Mouse (Mus musculus) frontal cortex, postnatal 25 days (tissue): ENCODE measurements around the gene Frmpd1.
A peak's percentile ranks its signal among the peaks of the same experiment; 100 is the strongest.

Experiments used
- DNase-seq, 2 experiments: peaks; one replicate each; pipeline ENCODE4 v3.0.0; 2022; ENCODE audit warnings: low spot score in 2 of 2

The Frmpd1 gene

DNA sequence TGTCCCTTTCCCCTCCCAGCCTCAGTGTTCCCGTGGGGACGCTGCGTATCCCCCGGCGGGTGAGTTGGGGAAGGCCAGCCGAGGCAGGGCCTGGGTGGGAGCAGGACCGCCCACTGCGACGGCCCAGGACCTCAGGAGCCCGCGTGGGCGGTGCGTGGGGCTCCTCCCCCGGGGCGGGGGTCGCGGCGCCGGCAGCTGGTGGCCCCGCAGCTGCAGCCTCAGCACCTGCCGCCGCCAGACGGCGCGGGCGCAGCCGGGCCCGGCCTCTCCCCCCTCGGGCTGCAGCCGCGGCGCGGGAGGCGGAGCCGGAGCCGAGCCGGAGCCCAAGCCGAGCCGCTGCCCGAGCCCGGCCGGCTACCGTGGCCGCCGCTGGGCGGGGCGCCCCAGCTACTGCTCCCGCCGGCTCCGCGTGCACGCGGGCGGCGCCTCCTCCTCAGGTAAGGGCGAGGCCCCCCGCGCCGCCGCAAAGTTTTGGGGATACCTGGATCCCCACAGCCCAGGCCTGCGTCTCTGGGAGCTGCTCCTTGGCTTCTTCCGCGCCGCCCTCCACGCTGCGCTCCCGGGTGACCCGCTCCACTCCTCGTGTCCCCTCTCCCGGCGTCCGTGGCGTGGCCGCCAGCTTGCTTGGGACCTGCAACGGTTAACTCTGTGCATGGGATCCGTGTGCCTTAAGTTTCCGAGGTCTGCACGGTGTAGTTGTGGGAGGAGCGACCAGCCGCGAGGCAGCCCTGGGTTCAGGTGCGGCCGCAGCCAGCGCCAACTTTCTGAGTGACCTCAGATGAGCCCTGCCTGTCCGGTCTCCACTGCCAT is at the start of gene Frmpd1:
Gene Frmpd1, plus strand, starts transcription at position 355 of the 810 bp plus-strand sequence.
- peak; percentile 20 to 21 for DNase-seq

DNA sequence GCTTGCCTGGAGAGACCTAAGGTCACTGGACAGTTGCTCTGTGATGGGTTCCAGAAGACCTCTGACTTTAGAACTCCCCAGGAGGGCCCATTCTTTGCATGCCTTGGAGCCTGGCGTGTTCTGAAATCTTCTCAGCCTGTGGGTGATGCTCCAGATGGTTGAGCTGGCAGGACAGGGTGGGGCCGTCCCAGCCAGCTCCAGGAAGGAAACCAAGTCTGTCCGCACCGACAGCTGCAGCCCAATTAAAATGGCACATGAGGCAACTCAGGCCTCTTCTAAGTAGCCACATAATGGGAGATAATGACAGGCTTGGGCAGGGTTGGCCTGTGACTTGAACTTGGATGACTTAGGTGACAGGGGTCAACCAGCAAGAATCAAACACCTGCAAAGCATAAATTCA is 47.0 kb upstream of the Frmpd1 start:
- no peak for DNase-seq

DNA sequence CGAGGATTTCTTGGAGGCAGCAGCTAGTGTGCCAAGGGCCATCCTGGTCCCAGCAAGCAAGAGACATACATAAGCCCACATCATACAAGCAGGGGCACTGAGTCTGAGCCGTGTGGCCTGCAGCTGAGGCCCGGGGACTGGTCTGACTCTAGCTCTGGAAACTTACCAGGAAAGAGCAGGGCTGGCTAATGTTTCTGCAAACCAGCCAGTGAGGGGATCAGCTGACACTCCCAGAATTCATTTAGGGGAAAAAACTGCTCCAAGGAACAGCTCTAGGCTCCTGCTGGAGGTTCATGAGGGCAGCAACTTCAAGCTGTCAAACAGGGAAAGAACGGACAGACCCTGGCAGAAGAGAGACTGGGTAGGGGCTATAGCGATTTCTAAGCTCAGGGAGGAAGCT is 42.8 kb upstream of the Frmpd1 start:
- no peak for DNase-seq

DNA sequence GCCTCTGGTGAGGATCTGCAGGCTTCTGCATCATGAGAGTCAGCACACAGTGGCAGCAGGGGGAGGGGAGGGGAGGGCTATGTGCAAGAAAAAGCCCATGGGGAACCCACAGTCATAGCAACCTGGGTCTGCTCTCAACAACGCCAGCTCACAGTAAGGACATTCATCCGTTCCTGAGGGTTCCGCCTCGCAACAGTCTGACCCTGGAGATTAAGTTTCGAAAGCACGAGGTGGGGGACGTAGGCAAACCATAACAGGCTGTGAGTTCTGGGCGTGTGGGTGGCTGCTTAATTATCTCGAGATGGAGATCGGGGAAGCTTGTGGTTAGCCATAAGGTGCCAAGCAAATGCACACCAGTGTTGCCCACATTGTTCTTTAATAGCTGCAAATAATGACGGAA is 42.3 kb upstream of the Frmpd1 start:
- DNase-seq, result no peak

DNA sequence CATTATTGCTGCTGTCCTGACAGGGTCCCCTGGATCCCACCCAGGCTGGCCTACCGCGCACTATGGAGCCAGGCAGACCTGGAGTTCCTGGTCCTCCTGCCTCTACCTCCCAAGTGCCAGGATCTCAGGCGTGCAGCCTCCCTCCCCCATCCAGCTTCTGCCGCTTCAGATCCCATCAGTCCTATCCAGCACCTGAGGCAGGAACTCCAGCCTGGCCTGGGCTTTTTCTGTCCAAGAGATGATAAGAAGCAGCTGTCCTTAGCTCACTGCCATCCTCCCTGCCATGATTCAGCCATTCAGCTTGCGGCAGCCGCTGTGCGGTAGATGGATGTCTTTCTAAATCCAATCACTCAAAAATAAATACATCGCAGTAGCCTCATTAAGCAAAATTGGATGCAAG is 41.7 kb upstream of the Frmpd1 start:
- DNase-seq, result no peak

DNA sequence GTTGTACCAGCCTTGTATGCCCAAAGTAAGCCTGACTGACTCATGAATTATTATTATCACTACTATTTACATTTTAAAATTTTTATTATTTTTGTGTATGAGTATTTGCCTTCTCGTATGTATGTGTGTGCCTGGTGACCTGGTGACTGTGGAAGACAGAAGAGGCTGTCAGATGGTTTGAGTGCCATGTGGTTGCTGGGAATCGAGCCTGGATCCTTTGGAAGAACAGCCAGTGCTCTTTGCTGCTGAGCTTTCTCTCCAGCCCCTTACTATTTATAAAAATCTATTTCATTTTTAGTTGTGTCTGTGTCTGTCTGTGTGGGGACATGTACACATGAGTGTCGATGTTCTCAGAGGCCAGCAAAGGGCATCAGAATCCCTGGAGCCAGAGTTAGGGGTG is 28.2 kb upstream of the Frmpd1 start:
- no peak for DNase-seq

DNA sequence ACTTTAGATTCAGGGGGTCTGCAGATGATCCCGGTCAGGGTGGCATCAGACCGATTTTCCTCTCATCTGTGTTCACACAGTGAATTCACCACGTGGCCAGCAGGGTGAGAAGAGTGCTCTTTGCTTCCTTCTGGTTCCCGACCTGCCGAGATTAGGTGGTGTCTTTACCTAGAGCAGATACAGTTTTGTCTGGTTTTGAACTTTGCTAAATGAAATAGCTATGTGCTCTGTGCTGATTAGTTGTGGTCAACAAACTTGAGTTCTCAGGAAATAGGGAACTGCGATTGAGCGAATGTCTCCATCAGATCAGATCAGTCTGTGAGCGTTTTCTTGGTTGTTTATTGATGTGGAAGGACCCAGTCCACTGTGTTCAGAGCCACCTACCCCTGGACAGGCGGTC is 26.1 kb upstream of the Frmpd1 start:
- DNase-seq, result no peak

DNA sequence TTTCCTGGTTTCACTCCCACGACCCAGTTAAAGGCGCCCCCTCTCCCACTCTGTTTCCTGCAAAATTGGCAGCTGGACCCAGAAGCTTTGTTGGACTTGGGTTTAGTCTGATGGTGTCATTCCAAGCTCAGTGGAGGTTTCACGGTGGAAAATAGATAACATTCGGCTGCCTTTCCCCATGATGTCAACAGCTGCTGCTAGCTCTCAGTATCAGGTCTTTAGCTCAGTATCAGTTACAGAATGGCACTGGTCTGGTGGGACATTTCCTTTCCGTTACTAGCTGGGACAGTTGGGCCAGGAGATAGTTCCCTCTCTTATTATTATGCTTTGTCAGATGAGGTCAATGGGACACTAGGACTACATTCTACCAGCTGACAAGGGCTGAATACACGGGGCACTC is 23.9 kb upstream of the Frmpd1 start:
- no peak for DNase-seq

DNA sequence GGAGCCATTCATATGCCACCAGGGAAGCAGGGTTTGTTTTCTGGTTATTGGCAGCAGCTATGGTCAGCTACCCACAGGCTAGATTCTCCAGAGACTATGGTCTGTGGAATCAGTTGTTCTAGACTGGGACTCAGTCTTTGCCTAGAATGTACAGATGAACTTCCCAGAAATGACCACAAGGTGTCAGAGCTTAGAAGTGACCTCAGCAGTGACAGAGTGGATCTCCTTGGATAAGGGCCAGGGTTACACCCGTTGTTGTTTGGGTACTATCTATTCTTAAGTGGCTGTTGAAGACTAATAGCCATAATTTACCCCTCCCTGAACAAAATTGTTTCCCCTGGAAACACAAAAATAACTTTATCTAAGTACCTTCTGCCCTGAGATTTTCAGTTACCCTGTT is 21.0 kb upstream of the Frmpd1 start:
- no peak for DNase-seq

DNA sequence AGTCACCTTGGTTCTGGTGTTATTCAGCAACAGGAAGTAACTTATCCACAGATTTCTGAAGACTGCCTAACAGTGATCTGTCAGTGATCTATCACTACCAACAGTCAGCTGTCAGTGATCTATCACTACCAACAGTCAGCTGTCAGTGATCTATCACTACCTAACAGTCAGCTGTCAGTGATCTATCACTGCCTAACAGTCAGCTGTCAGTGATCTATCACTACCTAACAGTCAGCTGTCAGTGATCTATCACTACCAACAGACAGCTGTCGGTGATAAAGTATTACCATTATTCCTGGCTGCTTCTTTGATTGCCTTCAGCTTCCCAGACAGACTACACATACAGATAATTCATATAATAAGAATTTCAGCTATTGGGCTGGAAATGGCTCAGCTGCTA is 19.2 kb upstream of the Frmpd1 start:
- no peak for DNase-seq

DNA sequence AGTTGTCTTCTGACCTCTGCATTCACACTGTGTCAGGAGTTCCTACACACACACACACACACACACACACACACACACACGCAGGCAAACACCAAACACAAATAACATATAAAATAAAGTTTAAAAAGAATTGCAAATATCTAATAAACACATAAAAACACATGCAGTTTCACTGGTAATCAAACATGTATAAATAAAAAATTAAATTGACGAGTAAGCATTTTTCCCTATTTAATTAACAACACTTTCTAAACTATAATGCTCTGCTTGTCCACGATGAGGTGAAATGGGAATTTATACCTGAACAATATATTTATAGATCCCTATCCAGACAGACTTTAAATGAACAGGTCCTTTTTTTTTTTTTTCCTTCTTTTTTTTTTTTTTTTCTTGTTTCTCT is 18.7 kb upstream of the Frmpd1 start:
- DNase-seq, result no peak

DNA sequence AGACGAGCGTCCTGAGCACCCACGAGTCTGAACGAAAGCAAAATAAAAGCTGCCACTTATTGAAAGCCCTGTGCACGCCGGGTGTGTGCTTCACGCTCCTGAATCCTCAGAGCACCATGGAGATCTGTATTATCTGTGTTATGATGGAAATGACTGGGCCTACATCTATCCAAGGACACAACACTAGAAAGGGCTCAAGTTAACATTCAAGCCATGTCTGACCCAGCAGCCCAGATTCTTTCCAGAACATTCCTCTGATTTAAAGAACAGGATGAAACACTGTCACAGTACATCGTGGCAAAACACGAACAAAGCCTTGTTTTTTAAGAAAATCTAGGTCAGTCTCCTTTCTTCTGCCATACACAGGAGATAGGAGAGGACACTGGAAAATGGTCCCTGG is 13.3 kb upstream of the Frmpd1 start:
- DNase-seq, result no peak

DNA sequence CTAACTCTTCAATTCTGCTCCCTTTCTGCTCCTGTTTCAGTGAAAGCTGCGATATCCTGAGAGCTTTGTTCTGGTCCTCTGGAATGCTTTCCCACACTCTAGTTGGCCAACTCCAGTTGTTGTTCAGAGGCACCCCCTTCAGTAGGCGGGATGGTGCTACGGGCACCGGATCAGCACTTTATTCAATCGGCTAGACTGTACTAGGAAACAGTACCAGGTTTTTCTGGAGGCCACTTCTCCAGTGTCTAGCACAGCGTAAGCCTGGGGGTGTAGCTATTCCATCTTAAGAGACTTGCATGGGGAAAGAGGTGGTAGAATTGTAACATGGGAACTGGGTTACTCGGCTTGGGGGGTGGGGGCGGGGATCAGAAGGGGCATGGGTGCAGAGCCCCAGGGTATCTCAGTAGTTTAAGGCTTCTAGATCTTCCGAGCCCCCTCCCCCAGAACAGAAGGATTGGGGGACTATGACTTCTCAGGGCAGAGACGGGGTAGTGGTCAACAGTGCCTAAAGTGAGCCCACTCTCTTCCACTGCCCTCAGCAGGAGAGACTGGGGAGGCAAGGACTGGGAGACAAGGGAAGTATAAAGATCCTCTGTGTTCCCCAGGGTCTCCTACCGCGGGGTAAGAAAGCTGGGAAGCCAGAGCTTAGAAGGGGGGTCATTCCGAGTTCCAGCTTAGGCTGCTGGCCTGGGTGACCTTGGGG is 706 bp upstream of the Frmpd1 start:
- DNase-seq, result no peak

DNA sequence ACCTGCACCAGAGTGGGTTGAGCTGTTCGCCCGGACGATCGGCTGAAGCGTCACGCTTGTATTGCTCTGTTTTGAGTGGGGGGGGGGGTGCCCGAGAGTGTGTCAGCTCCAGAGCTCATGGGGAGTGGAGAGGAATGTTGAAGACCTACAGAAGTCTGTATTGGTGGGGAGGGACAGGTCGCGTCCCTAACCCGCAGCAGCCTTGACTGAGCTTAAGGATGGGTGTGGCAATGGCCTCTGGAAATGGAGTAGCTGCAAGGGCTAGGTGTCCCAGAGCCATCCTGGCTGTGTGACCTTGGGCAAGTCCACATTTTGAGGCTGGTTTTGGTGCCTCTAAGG is 625 bp downstream of the Frmpd1 start:
- no peak for DNase-seq

DNA sequence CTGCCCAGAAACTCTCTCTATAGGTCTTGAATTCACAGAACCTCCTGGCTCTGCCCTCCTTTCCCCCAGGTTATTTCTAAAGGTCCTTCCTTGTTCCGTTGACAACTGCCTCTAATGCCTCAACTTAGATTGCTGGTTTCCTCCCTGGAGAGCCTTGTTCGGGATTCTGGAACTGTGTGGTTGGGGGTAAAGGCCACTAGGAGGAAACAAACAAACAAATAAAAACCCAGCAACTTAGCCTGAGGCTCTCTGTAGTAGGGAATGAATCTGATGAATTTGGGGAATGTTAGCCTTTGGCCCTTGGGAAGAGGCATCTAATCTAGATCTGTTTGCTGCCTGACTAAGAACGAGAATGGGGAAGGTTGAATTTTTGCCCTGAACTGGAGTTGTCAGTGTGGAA is 13.6 kb downstream of the Frmpd1 start:
- no peak for DNase-seq

DNA sequence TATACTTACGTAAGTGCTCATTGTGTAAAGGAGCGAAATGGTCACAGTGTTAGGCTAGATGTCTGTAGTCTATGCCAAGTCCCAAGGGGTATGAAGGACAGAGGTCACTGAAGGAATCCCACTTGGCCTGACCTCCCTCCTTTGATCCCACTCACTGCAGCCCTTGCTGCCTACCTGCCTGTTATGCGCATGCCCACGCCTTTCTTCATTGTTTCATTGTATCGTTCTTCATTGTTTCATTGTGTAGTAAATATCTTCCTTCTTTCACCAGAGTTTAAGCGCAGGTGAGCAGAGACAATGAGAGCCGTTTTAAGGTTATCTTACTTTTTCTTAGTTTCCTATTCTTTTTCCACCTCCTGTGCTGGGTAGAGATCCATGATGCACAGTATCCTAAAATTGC is 18.6 kb downstream of the Frmpd1 start:
- no peak for DNase-seq

DNA sequence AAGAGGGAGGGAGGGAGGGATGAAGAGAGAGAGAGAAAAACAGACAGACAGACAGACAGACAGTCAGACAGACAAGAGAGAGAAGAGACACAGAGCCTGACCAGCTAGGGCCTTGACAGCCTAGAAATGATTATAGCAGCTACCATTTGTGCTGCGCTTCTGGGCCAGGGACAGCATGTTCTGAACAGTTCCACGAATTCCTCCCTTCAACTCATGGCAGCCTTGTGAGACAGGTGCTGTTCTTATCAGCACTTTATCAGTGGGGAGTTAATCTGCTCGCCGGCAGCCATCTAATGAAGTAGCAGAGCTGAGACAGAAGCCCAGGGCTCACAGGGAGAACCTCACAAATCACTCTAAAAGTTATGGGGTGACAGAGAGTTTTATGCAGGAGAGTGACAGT is 22.8 kb downstream of the Frmpd1 start:
- DNase-seq, result no peak

DNA sequence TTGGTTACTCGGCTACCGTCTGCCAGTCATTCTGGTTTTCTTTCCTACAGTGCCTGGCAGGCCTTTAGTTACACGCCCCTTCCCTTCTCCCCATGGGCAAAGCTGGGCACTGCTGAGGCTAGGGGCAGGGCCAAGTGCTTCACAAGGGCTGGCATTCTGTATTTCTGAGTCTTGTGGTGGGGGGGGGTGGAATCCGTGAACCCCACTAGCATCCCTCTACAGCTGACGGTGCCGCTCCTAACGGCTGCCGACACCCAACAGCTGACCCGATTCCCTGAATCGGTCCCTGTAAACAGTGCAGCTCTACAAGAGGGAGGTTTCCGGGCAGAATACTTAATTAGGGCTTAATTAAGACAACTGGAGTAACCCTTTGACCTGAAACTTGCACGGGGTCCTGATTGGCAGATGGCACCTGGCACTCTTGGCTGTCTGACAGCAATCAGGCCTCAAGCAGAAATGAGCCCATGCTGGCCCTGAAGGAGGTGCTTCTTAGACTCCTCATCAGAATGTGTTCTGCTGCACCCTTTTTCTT is 24.2 kb downstream of the Frmpd1 start:
- no peak for DNase-seq

DNA sequence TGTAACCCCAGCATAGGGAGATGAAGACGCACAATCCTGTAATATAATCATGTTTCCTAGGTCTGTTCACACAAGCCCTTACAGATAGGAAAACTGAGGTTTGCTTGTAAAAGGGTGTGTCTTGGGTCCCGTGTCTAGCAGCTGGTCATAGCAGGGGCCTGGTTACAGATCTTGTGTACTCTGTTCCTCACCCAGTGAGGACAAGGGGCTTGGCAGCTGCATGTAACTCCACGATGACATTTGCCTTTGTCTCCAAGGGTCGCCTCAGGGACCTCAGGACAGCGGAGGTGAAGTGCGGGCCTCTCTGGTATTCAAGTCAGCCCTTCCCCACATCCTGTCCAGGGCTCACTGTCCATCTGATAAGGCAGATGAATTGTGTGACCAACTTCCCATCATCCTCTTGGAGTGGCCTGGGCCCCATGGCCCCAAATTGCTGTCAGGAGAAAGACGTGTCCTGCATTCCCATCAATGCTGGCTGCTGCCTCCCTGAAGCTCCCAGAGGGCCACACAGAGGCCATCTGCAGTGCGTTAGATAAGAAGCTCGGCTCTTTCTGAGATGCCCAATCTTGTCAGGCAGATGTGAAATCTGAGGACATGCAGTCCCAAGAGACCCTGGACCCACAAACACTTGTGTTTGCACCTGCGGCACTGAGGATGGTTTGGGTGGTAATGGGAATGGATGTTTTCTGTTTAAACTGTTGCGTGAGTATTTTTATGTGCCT is 27.8 kb downstream of the Frmpd1 start:
- no peak for DNase-seq

DNA sequence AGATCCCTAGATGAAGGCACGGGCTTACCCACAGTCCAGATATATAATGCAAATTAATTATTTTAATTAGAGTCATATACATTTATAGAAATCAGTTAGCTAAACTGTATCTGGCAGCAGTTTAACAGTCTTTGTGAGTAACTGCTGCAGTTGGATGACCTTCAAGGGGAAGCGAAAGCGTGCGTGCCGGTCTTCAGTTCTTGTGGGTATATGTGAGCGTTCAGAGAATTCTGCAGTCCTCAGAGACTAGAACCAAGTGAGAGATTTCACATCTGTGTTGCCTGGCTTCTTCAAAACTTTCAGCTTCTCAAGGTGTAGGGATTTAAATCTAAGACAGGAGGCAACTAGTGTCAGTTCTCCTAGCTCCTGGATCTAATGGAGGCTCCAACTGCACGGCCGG is 35.3 kb downstream of the Frmpd1 start:
- no peak for DNase-seq

DNA sequence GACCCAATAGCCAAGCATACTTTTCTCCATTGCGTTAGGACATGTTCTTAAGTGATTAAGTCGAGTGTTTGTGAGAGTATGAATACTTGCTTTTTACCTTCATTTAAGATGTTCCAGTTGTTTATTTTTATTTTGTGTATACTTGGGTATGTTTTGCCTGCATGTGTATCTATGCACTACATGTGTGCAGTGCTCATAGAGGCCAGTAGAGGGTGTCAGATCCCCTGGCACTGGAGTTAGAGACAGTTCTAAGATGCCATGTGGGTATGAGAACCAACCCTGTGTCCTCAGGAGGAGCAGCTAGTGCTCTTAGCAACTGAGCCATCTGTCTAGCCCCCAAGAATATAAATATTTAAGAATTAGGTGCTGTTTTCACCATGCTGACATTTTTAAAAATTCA is 37.7 kb downstream of the Frmpd1 start:
- DNase-seq, result no peak

DNA sequence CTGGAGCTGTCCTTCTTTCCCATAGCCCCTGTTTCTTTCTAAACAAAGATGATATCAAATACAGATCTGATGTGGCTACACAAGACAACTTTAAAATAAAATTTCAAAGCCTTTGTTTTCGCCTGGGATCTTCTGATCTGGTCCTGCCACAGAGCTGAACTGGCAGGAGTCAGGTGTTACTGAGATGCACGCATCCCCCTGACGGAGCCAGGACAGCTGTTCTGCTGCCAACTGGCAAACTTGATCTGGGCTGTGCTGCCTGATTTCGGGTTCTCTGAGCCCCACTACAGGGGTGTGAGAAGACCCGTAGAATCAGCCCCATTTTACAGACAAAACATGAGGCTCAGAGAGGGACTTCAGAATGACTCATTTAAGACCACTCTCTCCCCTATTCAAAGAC is 45.6 kb downstream of the Frmpd1 start:
- no peak for DNase-seq

DNA sequence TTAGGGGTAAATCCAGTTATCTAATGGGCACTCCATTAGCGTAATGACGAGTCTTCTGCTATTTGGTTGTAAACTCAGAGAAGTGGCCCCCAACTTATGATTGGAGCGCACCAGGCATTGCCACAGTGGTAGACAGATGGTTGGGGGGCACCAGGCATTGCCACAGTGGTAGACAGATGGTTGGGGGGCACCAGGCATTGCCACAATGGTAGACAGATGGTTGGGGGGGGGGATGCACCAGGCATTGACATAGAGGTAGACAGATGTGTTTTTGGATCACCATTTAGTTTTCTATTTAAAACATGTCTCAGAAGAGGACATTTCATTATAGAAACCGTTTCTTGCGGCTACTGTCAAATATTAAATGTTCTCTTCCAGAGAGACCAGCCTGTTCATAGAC is 53.6 kb downstream of the Frmpd1 start:
- DNase-seq, result no peak
